Mouse (Mus musculus) neural tube, embryonic 11.5 days (tissue): ENCODE data around the gene Siah2. TPM values are rescaled to one million over a fixed set of nuclear protein-coding genes. Genes with fewer than 3 reads are reported as not detected.

Source experiments
- ATAC-seq: fragments of 200-750 bp; cut with Nextera tagmentation; 2 replicates; pipeline ENCODE4 v1.8.0; 2017; ENCODE audit warnings: moderate number of reproducible peaks, mild to moderate bottlenecking, moderate TSS enrichment, moderate library complexity; ENCODE audit not compliant: insufficient read depth, low FRiP score, low TSS enrichment
- DNase-seq: peaks from one replicate; pipeline ENCODE4 v3.0.0-alpha.2; 2015; ENCODE audit warnings: low spot score
- H3K27ac ChIP-seq: fragments of 300-500 bp; sonication (generic); 2 replicates; pipeline ENCODE4 v1.5.1; 2014; ENCODE audit warnings: low read depth, mild to moderate bottlenecking, low read length
- H3K27me3 ChIP-seq: fragments of 300-500 bp; sonication (generic); 2 replicates; pipeline ENCODE4 v1.6.1; 2014; ENCODE audit warnings: mild to moderate bottlenecking, low read length, mixed read lengths; ENCODE audit not compliant: control insufficient read depth, insufficient read depth
- H3K36me3 ChIP-seq: fragments of 300-500 bp; sonication (generic); 2 replicates; pipeline ENCODE4 v1.6.1; 2014; ENCODE audit warnings: mild to moderate bottlenecking, low read length, moderate library complexity, mixed read lengths; ENCODE audit not compliant: control insufficient read depth, insufficient read depth
- H3K4me1 ChIP-seq: fragments of 300-500 bp; sonication (generic); 2 replicates; pipeline ENCODE4 v1.6.1; 2014; ENCODE audit warnings: low read length, mixed read lengths; ENCODE audit not compliant: control insufficient read depth, insufficient read depth
- H3K4me2 ChIP-seq: fragments of 300-500 bp; sonication (generic); 2 replicates; pipeline ENCODE4 v1.6.1; 2014; ENCODE audit warnings: low read depth, mild to moderate bottlenecking, moderate library complexity
- H3K4me3 ChIP-seq: fragments of 300-500 bp; sonication (generic); 2 replicates; pipeline ENCODE4 v1.5.1; 2014; ENCODE audit warnings: low read depth, low read length
- H3K9ac ChIP-seq: fragments of 300-500 bp; sonication (generic); 2 replicates; pipeline ENCODE4 v1.6.1; 2014; ENCODE audit warnings: mild to moderate bottlenecking, low read length
- H3K9me3 ChIP-seq: fragments of 300-500 bp; sonication (generic); 2 replicates; pipeline ENCODE4 v1.6.1; 2016; ENCODE audit warnings: low read length; ENCODE audit not compliant: control insufficient read depth
- WGBS: fragments of 180-500 bp; shearing (Covaris S2); extraction: QIAGEN DNeasy Blood & Tissue Kit; methylation state at CpG from one replicate; pipeline ENCODE4 v1.1.7; 2014; 5-methylcytosine and 5-hydroxymethylcytosine counted together
- polyA plus RNA-seq: library from polyadenylated mRNA; unstranded; fragments of >200 nt; fragmentation: Nextera tagmentation; extraction: Ambion mirVana; gene quantifications from 2 replicates; pipeline ENCODE4 v1.2.1, GENCODE M21; 2014

The Siah2 gene
- polyA plus RNA-seq, 1 experiment from 2014 or later = 6.4 TPM

- WGBS = under 1% methylated on average over 24 of the region's 24 CpGs
- peak overlapping the region; percentile 77 for H3K4me3 ChIP-seq
- H3K9ac ChIP-seq = peak overlapping the region; percentile 77
- no peaks in the 10 kb centered on the region for H3K36me3 ChIP-seq
- peak overlapping the region; percentile 97 for H3K4me2 ChIP-seq
- peak; percentile 69 for DNase-seq
- H3K27me3 ChIP-seq = no peaks in the 10 kb centered on the region
- H3K4me1 ChIP-seq = peaks cover 3% of the 10 kb centered on the region; the same call in 1 of the 2 replicates
- no peak overlapping the region for H3K27ac ChIP-seq
- no peak for ATAC-seq
- H3K9me3 ChIP-seq = no peaks in the 10 kb centered on the region
These were observed 1.4 kb downstream of the Siah2 start for GRCm38 (mm10) chr3:58690619-58691373.

DNA sequence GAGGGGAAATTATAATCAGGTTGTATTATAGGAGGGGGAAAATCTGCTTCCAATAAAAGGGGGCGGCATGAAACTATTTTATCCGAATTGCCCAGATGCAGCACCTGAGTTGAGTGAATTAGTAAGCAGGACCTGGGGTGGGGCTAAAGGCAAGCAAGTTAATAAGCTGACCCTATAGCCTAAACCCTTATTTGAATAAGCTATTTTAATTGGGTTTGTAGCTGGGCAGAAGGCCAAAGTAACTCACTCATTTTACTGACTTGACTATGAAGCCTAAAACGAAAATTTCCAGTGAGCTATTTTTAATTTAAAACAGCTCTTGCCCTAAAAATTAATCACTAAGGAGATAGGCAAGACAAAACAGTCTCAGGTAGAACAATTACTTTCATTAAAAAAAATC lies 2.5 kb downstream of the Siah2 start:
- no peak for DNase-seq

GRCm38 (mm10) chr3:58689105-58689504 lies 3.1 kb downstream of the Siah2 start:
- 86% methylated on average over 7 of the region's 7 CpGs for WGBS

More for the DNA sequence above, 2.5 kb downstream of the Siah2 start:
- H3K9ac ChIP-seq = no peak overlapping the region
- no peak overlapping the region for H3K4me2 ChIP-seq
- H3K27ac ChIP-seq = no peak overlapping the region
- ATAC-seq = no peak
- H3K36me3 ChIP-seq = no peaks in the 10 kb centered on the region
- no peaks in the 10 kb centered on the region for H3K9me3 ChIP-seq
- H3K27me3 ChIP-seq = no peaks in the 10 kb centered on the region
- WGBS = 60% methylated on average over 3 of the region's 3 CpGs
- no peak overlapping the region for H3K4me3 ChIP-seq
- H3K4me1 ChIP-seq = peaks cover 3% of the 10 kb centered on the region; the same call in 1 of the 2 replicates

GRCm38 (mm10) chr3:58688551-58688950 lies 3.6 kb downstream of the Siah2 start:
- Histone ChIP-seq H3K4me2 (no peak overlapping the region), H3K9me3 (no peaks in the 10 kb centered on the region), H3K36me3 (no peaks in the 10 kb centered on the region), H3K27me3 (no peaks in the 10 kb centered on the region), H3K4me3 (no peak overlapping the region), H3K4me1 (peaks cover 3% of the 10 kb centered on the region; the same call in 1 of the 2 replicates), H3K27ac (no peak overlapping the region), H3K9ac (no peak overlapping the region)
- 93% methylated on average over 4 of the region's 4 CpGs for WGBS
- no peak for DNase-seq
- no peak for ATAC-seq

More at GRCm38 (mm10) chr3:58689105-58689504, 3.1 kb downstream of the Siah2 start:
- Histone ChIP-seq H3K4me3 (no peak overlapping the region), H3K4me2 (no peak overlapping the region), H3K4me1 (peaks cover 3% of the 10 kb centered on the region; the same call in 1 of the 2 replicates), H3K9me3 (no peaks in the 10 kb centered on the region), H3K9ac (no peak overlapping the region), H3K27ac (no peak overlapping the region), H3K36me3 (no peaks in the 10 kb centered on the region), H3K27me3 (no peaks in the 10 kb centered on the region)
- ATAC-seq = no peak
- DNase-seq = no peak

DNA sequence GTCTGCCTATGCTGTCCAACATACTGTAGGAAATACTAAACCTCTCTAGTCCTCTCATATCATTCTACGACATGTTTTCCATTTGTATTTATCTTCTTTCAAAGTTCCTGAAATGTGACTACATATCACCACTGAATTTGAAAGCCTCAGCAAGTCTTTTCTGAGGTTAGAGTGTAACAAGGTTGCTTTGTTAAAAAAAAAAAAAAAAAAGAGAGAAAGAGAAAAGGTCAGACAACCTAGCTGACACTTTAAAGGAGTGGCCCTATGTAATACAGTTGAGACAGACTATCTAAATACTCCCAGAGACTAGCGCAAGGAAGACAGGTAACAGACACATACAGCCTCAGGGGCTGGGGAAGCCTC lies 5.3 kb downstream of the Siah2 start:
- no peaks in the 10 kb centered on the region for H3K9me3 ChIP-seq
- no peaks in the 10 kb centered on the region for H3K4me1 ChIP-seq
- no peak for ATAC-seq
- DNase-seq = no peak
- H3K27me3 ChIP-seq = no peaks in the 10 kb centered on the region
- no peak overlapping the region for H3K4me3 ChIP-seq
- no peak overlapping the region for H3K4me2 ChIP-seq
- WGBS = 66% methylated on average over 2 of the region's 2 CpGs
- no peak overlapping the region for H3K9ac ChIP-seq
- no peaks in the 10 kb centered on the region for H3K36me3 ChIP-seq
- no peak overlapping the region for H3K27ac ChIP-seq

- DNase-seq (no peak), ATAC-seq (no peak)
- Histone ChIP-seq H3K4me3 (no peak overlapping the region), H3K4me1 (no peaks in the 10 kb centered on the region), H3K9me3 (no peaks in the 10 kb centered on the region), H3K4me2 (no peak overlapping the region), H3K9ac (no peak overlapping the region), H3K27me3 (no peaks in the 10 kb centered on the region), H3K27ac (no peak overlapping the region), H3K36me3 (no peaks in the 10 kb centered on the region)
- 90% methylated on average over 7 of the region's 7 CpGs for WGBS
These were observed 5.8 kb downstream of the Siah2 start for GRCm38 (mm10) chr3:58686206-58686921.

DNA sequence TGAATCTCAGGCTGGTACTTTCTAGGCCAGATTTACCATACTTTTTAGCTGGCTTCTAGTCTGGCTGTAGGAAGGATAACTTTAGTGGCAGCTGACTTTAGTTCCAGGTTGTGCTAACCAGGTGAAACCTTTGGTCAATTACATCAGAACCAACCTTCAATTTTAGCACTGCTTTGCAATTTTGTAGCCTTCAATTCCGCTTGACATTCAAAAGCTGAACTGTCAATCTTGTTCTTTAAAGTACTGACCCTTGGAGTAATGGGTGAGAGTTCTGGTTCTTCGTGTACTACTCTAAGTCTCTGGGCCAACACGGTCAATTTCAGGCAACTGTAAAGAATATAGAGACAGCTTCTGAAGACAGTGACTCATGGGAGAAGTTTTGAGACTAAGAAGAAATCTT lies 6.8 kb downstream of the Siah2 start:
- Histone ChIP-seq H3K9me3 (no peaks in the 10 kb centered on the region), H3K36me3 (no peaks in the 10 kb centered on the region), H3K27me3 (no peaks in the 10 kb centered on the region), H3K4me2 (no peak overlapping the region), H3K27ac (no peak overlapping the region), H3K4me3 (no peak overlapping the region), H3K4me1 (no peaks in the 10 kb centered on the region), H3K9ac (no peak overlapping the region)
- DNase-seq (no peak), ATAC-seq (no peak)
- 91% methylated on average over 3 of the region's 3 CpGs for WGBS

- 86% methylated on average over 7 of the region's 7 CpGs for WGBS
These were observed 8.9 kb downstream of the Siah2 start for GRCm38 (mm10) chr3:58683346-58683745.

More at GRCm38 (mm10) chr3:58683346-58683745, 8.9 kb downstream of the Siah2 start:
- Histone ChIP-seq H3K4me2 (no peak overlapping the region), H3K9me3 (no peaks in the 10 kb centered on the region), H3K4me1 (no peaks in the 10 kb centered on the region; the same call in 1 of the 2 replicates), H3K4me3 (no peak overlapping the region), H3K27me3 (no peaks in the 10 kb centered on the region), H3K36me3 (no peaks in the 10 kb centered on the region), H3K9ac (no peak overlapping the region), H3K27ac (no peak overlapping the region)
- ATAC-seq (no peak), DNase-seq (no peak)
